Mouse (Mus musculus): ENCODE results near the gene Cog2. TPM values are rescaled to one million over a fixed set of nuclear protein-coding genes. Genes with fewer than 3 reads are reported as not detected.

Gene Cog2
- polyA plus RNA-seq, 1 experiment: 27.6 TPM

GRCm38 (mm10) chr8:124516525-124516924 is 4.0 kb upstream of the Cog2 start:
- no peak overlapping the region for H3ac ChIP-seq (ENCODE audit: control insufficient read depth, insufficient read length, low read depth)
- peaks cover 4% of the 10 kb centered on the region for H3K79me3 ChIP-seq (ENCODE audit: low read depth)
- H3K4me3 ChIP-seq (ENCODE audit: insufficient read depth, poor library complexity, severe bottlenecking): no peak overlapping the region
- TF ChIP-seq MYOG (IDR thresholded peaks at IDR 0.05; ENCODE audit: control insufficient read depth, extremely low read depth, insufficient read length) (no peak), MYOD1 (IDR thresholded peaks at IDR 0.05; ENCODE audit: control insufficient read depth, insufficient read length, low read depth) (no peak), MAX (IDR thresholded peaks at IDR 0.05) (no peak), FOSL1 (IDR thresholded peaks at IDR 0.05; ENCODE audit: insufficient read depth, low read length, poor library complexity, severe bottlenecking) (no peak), CEBPB (IDR thresholded peaks at IDR 0.05; ENCODE audit: low read depth) (no peak), USF1 (IDR thresholded peaks at IDR 0.05; ENCODE audit: low read depth) (no peak), CTCF (IDR thresholded peaks at IDR 0.05; ENCODE audit: control insufficient read depth, insufficient read depth, insufficient read length) (no peak)
- no peaks in the 10 kb centered on the region for H3K36me3 ChIP-seq (ENCODE audit: control insufficient read depth, insufficient read depth)
- peaks cover 7% of the 10 kb centered on the region for H3K79me2 ChIP-seq (ENCODE audit: control insufficient read depth, insufficient read depth)
- peaks cover 5% of the 10 kb centered on the region for H3K27me3 ChIP-seq (ENCODE audit: control insufficient read depth, insufficient read depth, insufficient read length)

- Histone ChIP-seq H3K4me3 (ENCODE audit: insufficient read depth, poor library complexity, severe bottlenecking) (no peak overlapping the region), H3K27me3 (ENCODE audit: control insufficient read depth, insufficient read depth, insufficient read length) (peaks cover 5% of the 10 kb centered on the region), H3K36me3 (ENCODE audit: control insufficient read depth, insufficient read depth) (no peaks in the 10 kb centered on the region), H3K79me2 (ENCODE audit: control insufficient read depth, insufficient read depth) (peaks cover 14% of the 10 kb centered on the region), H3K79me3 (ENCODE audit: low read depth) (peaks cover 5% of the 10 kb centered on the region), H3ac (ENCODE audit: control insufficient read depth, insufficient read length, low read depth) (no peak overlapping the region)
- TF ChIP-seq FOSL1 (IDR thresholded peaks at IDR 0.05; ENCODE audit: insufficient read depth, low read length, poor library complexity, severe bottlenecking) (no peak), MYOD1 (IDR thresholded peaks at IDR 0.05; ENCODE audit: control insufficient read depth, insufficient read length, low read depth) (no peak), MAX (IDR thresholded peaks at IDR 0.05) (no peak), CTCF (IDR thresholded peaks at IDR 0.05; ENCODE audit: control insufficient read depth, insufficient read depth, insufficient read length) (no peak), USF1 (IDR thresholded peaks at IDR 0.05; ENCODE audit: low read depth) (no peak), MYOG (IDR thresholded peaks at IDR 0.05; ENCODE audit: control insufficient read depth, extremely low read depth, insufficient read length) (no peak), CEBPB (IDR thresholded peaks at IDR 0.05; ENCODE audit: low read depth) (no peak)
Observed at GRCm38 (mm10) chr8:124517142-124517541, 3.4 kb upstream of the Cog2 start.

- Histone ChIP-seq H3K79me2 (ENCODE audit: control insufficient read depth, insufficient read depth) (peaks cover 42% of the 10 kb centered on the region), H3K36me3 (ENCODE audit: control insufficient read depth, insufficient read depth) (no peaks in the 10 kb centered on the region), H3K4me3 (ENCODE audit: insufficient read depth, poor library complexity, severe bottlenecking) (no peak overlapping the region), H3ac (ENCODE audit: control insufficient read depth, insufficient read length, low read depth) (no peak overlapping the region), H3K27me3 (ENCODE audit: control insufficient read depth, insufficient read depth, insufficient read length) (peaks cover 5% of the 10 kb centered on the region), H3K79me3 (ENCODE audit: low read depth) (peaks cover 15% of the 10 kb centered on the region)
- no peak for TF ChIP-seq MYOD1 (IDR thresholded peaks at IDR 0.05; ENCODE audit: control insufficient read depth, insufficient read length, low read depth)
- TF ChIP-seq USF1 (IDR thresholded peaks at IDR 0.05; ENCODE audit: low read depth): no peak
- TF ChIP-seq CEBPB (IDR thresholded peaks at IDR 0.05; ENCODE audit: low read depth): no peak
- no peak for TF ChIP-seq FOSL1 (IDR thresholded peaks at IDR 0.05; ENCODE audit: insufficient read depth, low read length, poor library complexity, severe bottlenecking)
- TF ChIP-seq CTCF (IDR thresholded peaks at IDR 0.05; ENCODE audit: control insufficient read depth, insufficient read depth, insufficient read length): no peak
- TF ChIP-seq MAX (IDR thresholded peaks at IDR 0.05): no peak
- no peak for TF ChIP-seq MYOG (IDR thresholded peaks at IDR 0.05; ENCODE audit: control insufficient read depth, extremely low read depth, insufficient read length)
Observed at GRCm38 (mm10) chr8:124521946-124522345, 1.4 kb downstream of the Cog2 start.

- H3K36me3 ChIP-seq (ENCODE audit: control insufficient read depth, insufficient read depth): peaks cover 20% of the 10 kb centered on the region
Observed at GRCm38 (mm10) chr8:124526261-124526660, 5.7 kb downstream of the Cog2 start.

GRCm38 (mm10) chr8:124530076-124530475 is 9.5 kb downstream of the Cog2 start:
- H3K4me3 ChIP-seq (ENCODE audit: insufficient read depth, poor library complexity, severe bottlenecking): no peak overlapping the region
- H3K27me3 ChIP-seq (ENCODE audit: control insufficient read depth, insufficient read depth, insufficient read length): no peaks in the 10 kb centered on the region
- H3K79me2 ChIP-seq (ENCODE audit: control insufficient read depth, insufficient read depth): peaks cover under 1% of the 10 kb centered on the region
- H3K36me3 ChIP-seq (ENCODE audit: control insufficient read depth, insufficient read depth): peaks cover 38% of the 10 kb centered on the region
- H3K79me3 ChIP-seq (ENCODE audit: low read depth): no peaks in the 10 kb centered on the region
- H3ac ChIP-seq (ENCODE audit: control insufficient read depth, insufficient read length, low read depth): no peak overlapping the region
- no peak for TF ChIP-seq MYOD1 (IDR thresholded peaks at IDR 0.05; ENCODE audit: control insufficient read depth, insufficient read length, low read depth)
- TF ChIP-seq MYOG (IDR thresholded peaks at IDR 0.05; ENCODE audit: control insufficient read depth, extremely low read depth, insufficient read length): no peak
- no peak for TF ChIP-seq CTCF (IDR thresholded peaks at IDR 0.05; ENCODE audit: control insufficient read depth, insufficient read depth, insufficient read length)

More at GRCm38 (mm10) chr8:124526261-124526660, 5.7 kb downstream of the Cog2 start:
- H3K79me3 ChIP-seq (ENCODE audit: low read depth): peaks cover 12% of the 10 kb centered on the region
- H3K79me2 ChIP-seq (ENCODE audit: control insufficient read depth, insufficient read depth): peaks cover 37% of the 10 kb centered on the region
- no peak overlapping the region for H3K4me3 ChIP-seq (ENCODE audit: insufficient read depth, poor library complexity, severe bottlenecking)
- H3K27me3 ChIP-seq (ENCODE audit: control insufficient read depth, insufficient read depth, insufficient read length): no peaks in the 10 kb centered on the region
- H3ac ChIP-seq (ENCODE audit: control insufficient read depth, insufficient read length, low read depth): no peak overlapping the region
- TF ChIP-seq MYOD1 (IDR thresholded peaks at IDR 0.05; ENCODE audit: control insufficient read depth, insufficient read length, low read depth) (no peak), FOSL1 (IDR thresholded peaks at IDR 0.05; ENCODE audit: insufficient read depth, low read length, poor library complexity, severe bottlenecking) (no peak), USF1 (IDR thresholded peaks at IDR 0.05; ENCODE audit: low read depth) (no peak), CEBPB (IDR thresholded peaks at IDR 0.05; ENCODE audit: low read depth) (no peak), MYOG (IDR thresholded peaks at IDR 0.05; ENCODE audit: control insufficient read depth, extremely low read depth, insufficient read length) (no peak), MAX (IDR thresholded peaks at IDR 0.05) (no peak), CTCF (IDR thresholded peaks at IDR 0.05; ENCODE audit: control insufficient read depth, insufficient read depth, insufficient read length) (no peak)

GRCm38 (mm10) chr8:124530556-124530955 is 10.0 kb downstream of the Cog2 start:
- Histone ChIP-seq H3K4me3 (ENCODE audit: insufficient read depth, poor library complexity, severe bottlenecking) (no peak overlapping the region), H3K79me3 (ENCODE audit: low read depth) (no peaks in the 10 kb centered on the region), H3K79me2 (ENCODE audit: control insufficient read depth, insufficient read depth) (no peaks in the 10 kb centered on the region), H3K36me3 (ENCODE audit: control insufficient read depth, insufficient read depth) (peaks cover 38% of the 10 kb centered on the region), H3ac (ENCODE audit: control insufficient read depth, insufficient read length, low read depth) (no peak overlapping the region), H3K27me3 (ENCODE audit: control insufficient read depth, insufficient read depth, insufficient read length) (no peaks in the 10 kb centered on the region)
- TF ChIP-seq USF1 (IDR thresholded peaks at IDR 0.05; ENCODE audit: low read depth) (no peak), MYOD1 (IDR thresholded peaks at IDR 0.05; ENCODE audit: control insufficient read depth, insufficient read length, low read depth) (no peak), MAX (IDR thresholded peaks at IDR 0.05) (no peak), CTCF (IDR thresholded peaks at IDR 0.05; ENCODE audit: control insufficient read depth, insufficient read depth, insufficient read length) (no peak), FOSL1 (IDR thresholded peaks at IDR 0.05; ENCODE audit: insufficient read depth, low read length, poor library complexity, severe bottlenecking) (no peak), CEBPB (IDR thresholded peaks at IDR 0.05; ENCODE audit: low read depth) (no peak), MYOG (IDR thresholded peaks at IDR 0.05; ENCODE audit: control insufficient read depth, extremely low read depth, insufficient read length) (no peak)
